Mouse (Mus musculus): ENCODE measurements at regions not wholly inside any gene's neighbourhood (a gene's known extent, or its start where the extent isn't known, plus 50 kb on each side); places are given as distances from the start of the nearest gene placed in this dataset.

- 86% methylated on average over 2 of the region's 2 CpGs for WGBS
- DNase-seq (ENCODE audit: low read depth, low spot score): no peak
Measured at GRCm38 (mm10) chr4:89457861-89458260, 147.0 kb upstream of the Cdkn2b start.

- DNase-seq (ENCODE audit: low read depth, low spot score): no peak
- 95% methylated on average over 5 of the region's 5 CpGs for WGBS
Measured at GRCm38 (mm10) chr4:89454926-89455325, 144.1 kb upstream of the Cdkn2b start.

- DNase-seq (ENCODE audit: low read depth, low spot score): no peak
Measured at GRCm38 (mm10) chr4:89453051-89453450, 142.2 kb upstream of the Cdkn2b start.

DNA sequence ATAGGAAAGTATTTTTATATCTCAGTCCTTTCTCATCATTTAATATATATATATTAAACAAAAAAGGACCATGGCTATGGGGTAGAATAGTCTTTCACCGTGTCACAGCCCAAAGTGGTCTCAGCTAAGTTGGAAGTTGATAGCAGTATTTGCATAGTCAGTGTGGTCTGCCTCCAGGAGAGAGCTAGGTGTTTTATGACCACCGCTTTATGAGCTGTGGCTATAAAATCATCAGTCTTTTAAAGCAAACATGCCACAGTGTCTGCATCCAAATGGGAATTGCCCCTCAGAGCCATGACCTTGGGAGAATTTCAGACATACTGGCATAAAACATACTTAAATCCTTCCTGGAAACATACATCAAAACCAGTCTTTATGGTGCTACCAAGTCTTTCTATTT is 140.9 kb upstream of the Cdkn2b start:
- WGBS: 21% methylated on average over 2 of the region's 2 CpGs
- no peak for DNase-seq (ENCODE audit: low read depth, low spot score)

- 37% methylated on average over 8 of the region's 8 CpGs for WGBS
- no peak for DNase-seq (ENCODE audit: low read depth, low spot score)
Measured at GRCm38 (mm10) chr4:89446765-89447487, 136.1 kb upstream of the Cdkn2b start.

DNA sequence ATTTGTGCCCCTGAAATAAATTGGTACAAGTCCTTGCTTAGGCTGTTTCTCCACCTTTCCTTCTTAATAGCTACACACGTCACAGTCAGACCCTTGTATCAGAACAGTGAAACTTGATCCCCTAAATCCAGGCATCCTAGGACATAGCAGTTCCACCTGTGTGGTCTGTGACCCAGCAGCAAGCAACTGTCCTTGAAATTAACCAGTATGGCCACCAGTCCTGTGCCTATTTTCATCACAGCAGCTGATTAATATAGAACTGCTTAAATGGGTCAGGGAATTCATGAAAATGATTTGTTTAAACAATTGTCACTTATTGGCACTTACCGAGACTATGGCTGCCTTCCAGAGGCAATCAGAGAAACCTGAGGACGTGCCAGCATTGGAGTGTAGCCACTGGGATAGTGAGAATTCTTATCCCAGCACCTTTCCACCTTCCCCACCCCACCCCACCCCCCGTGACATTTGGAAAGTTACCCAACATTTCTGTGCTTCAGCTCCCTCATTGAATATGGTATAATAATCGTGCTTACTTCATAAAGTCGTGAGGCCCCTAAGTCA is 135.4 kb upstream of the Cdkn2b start:
- DNase-seq (ENCODE audit: low read depth, low spot score): peak; percentile 76
- WGBS: 20% methylated on average over 6 of the region's 6 CpGs

DNA sequence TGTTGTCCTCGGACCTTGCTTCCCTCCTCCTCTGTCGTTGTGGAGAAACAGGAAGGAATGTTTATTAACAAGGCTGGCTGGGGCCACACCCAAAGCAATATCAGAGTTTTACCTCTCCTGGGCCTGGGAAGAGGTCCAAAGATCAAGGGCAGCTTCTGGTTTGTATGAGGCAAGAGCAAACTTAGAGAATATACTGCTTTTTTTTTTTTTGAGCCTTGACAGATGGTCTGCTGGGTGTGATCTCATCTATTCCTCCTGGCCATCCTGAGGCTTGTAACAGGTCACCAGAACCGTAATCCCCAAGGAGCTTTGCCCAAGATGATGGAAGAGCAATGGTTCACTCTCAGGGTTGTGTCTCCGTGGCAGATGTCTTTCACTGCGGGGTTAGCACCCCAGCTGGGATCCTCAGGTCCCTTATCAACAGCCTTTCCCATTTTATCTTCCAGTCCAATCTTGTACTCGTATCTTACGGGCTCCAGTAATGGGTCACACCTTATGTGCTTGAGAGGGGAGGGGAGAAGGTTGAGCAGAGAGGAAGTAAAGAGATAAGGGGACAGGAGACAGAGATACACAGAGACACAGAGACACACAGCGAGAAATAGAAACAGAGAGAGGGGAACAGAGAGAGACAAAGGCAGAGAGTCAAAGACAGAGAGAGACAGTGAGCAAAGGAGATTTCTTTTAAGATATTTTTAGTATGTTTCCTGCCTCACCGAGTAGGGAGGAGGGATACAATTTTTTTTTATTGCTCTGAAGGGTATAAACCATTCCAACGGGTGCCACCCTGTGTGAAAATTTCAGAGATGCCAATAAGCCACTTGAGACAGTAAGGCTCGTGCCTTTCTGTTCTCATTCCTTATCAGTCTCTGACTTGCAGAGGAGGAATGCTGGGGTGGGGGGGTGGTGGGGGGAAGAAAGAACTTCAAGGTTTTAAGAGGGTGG is 134.6 kb upstream of the Cdkn2b start:
- 17% methylated on average over 11 of the region's 11 CpGs for WGBS
- peak; percentile 95 for DNase-seq (ENCODE audit: low read depth, low spot score)

- DNase-seq (ENCODE audit: low read depth, low spot score): no peak
Measured at GRCm38 (mm10) chr4:89442526-89442925, 131.7 kb upstream of the Cdkn2b start.

GRCm38 (mm10) chr4:89440821-89441220 is 130.0 kb upstream of the Cdkn2b start:
- no peak for DNase-seq (ENCODE audit: low read depth, low spot score)
- 67% methylated on average over 3 of the region's 3 CpGs for WGBS

More at GRCm38 (mm10) chr4:89442526-89442925, 131.7 kb upstream of the Cdkn2b start:
- 73% methylated on average over 1 of the region's 1 CpGs for whole genome bisulfite sequencing

GRCm38 (mm10) chr4:89440326-89440725 is 129.5 kb upstream of the Cdkn2b start:
- WGBS: 66% methylated on average over 4 of the region's 4 CpGs
- DNase-seq (ENCODE audit: low read depth, low spot score): no peak

- DNase-seq (ENCODE audit: low read depth, low spot score): no peak
- WGBS: 66% methylated on average over 2 of the region's 2 CpGs
Measured at GRCm38 (mm10) chr4:89438665-89439064, 127.8 kb upstream of the Cdkn2b start.

DNA sequence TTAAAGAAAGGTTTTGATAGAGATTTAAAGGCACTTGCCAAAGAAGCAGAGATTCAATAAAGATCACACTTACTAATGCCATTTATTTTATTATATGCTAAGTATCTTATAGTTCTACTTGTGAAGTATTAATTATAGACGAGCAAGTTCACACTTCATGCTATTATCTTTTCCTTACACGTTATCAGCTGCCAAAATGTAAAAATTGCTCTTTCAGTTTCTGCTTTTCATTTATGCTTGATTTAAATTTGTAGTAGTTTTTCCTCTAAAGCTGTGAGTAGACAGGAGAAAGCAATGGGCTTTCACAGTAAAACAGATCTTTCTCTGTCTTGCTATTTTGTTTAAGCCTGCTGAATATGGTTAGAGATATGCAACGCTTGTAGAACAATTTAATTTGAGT is 125.9 kb upstream of the Cdkn2b start:
- WGBS: 87% methylated on average over 3 of the region's 3 CpGs
- no peak for DNase-seq (ENCODE audit: low read depth, low spot score)

DNA sequence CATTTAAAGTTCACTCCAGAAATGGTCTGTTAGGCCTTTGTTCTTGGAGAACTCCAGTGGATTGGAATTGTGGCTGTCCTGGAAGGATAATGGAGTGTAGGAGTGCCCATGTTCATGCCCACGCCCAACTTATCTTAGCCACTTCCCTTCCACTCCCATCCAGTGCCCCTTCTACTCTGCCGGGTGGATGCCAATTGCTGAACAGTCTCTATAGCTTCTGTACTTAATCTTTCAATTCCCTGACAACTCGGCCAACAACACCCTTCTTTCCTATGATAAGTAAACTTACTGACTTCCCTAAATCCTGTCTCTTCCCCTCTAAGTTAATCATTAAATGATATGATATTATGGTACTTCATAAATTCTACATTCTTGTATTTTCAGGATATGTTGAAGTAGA is 123.3 kb upstream of the Cdkn2b start:
- 34% methylated on average over 3 of the region's 3 CpGs for WGBS
- no peak for DNase-seq (ENCODE audit: low read depth, low spot score)

DNA sequence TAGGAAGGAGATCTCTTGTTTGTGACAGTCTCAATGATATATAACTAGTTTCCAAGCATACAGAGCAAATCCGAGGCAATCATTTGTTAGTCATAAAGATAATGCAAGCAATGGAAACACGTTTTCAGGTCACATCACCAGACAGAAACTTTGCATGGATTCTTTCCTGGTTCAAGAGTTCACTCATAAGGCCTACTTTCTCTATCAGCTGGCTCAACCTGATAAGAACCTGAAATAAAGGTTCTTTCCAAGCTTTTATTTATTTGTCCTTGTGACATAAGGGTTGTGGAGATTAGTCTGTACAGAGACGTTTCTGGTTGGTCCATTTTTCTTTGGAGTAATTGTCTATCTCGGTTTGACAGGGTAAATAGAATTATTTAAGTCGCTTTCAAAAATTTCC is 122.7 kb upstream of the Cdkn2b start:
- DNase-seq (ENCODE audit: low read depth, low spot score): peak; percentile 67
- WGBS: 23% methylated on average over 5 of the region's 5 CpGs

GRCm38 (mm10) chr4:89431520-89431919 is 120.7 kb upstream of the Cdkn2b start:
- 76% methylated on average over 6 of the region's 6 CpGs for WGBS
- no peak for DNase-seq (ENCODE audit: low read depth, low spot score)

- DNase-seq (ENCODE audit: low read depth, low spot score): peak; percentile 75
- 25% methylated on average over 1 of the region's 1 CpGs for WGBS
Measured at GRCm38 (mm10) chr4:89428465-89428864, 117.6 kb upstream of the Cdkn2b start.

- 19% methylated on average over 9 of the region's 9 CpGs for WGBS
Measured at GRCm38 (mm10) chr4:89427345-89428293, 116.8 kb upstream of the Cdkn2b start.

GRCm38 (mm10) chr4:89425916-89426315 is 115.1 kb upstream of the Cdkn2b start:
- DNase-seq (ENCODE audit: low read depth, low spot score): no peak
- 70% methylated on average over 2 of the region's 2 CpGs for WGBS

More at GRCm38 (mm10) chr4:89427345-89428293, 116.8 kb upstream of the Cdkn2b start:
- DNase-seq (ENCODE audit: low read depth, low spot score): peak; percentile 88

GRCm38 (mm10) chr4:89421694-89422354 is 111.0 kb upstream of the Cdkn2b start:
- 33% methylated on average over 6 of the region's 6 CpGs for WGBS
- DNase-seq (ENCODE audit: low read depth, low spot score): no peak

Measured in large intestine, adult 2 months (tissue).